Mouse (Mus musculus) lung, embryonic 16.5 days (tissue): ENCODE data around the gene Ano6. TPM values are rescaled to one million over a fixed set of nuclear protein-coding genes. Genes with fewer than 3 reads are reported as not detected.
A peak's percentile ranks its signal among the peaks of the same experiment; 100 is the strongest.

Source experiments
- ATAC-seq: fragments of 200-750 bp; cut with Nextera tagmentation; 2 replicates; pipeline ENCODE4 v1.8.0; 2017; ENCODE audit warnings: low read depth, mild to moderate bottlenecking, moderate library complexity
- H3K27ac ChIP-seq: fragments of 300-500 bp; sonication (generic); 2 replicates; pipeline ENCODE4 v1.5.1; 2014; ENCODE audit warnings: mild to moderate bottlenecking, control low read depth, low read length
- H3K27me3 ChIP-seq: fragments of 300-500 bp; sonication (generic); 2 replicates; pipeline ENCODE4 v1.6.1; 2014; ENCODE audit warnings: low read depth, low read length, mixed read lengths; ENCODE audit not compliant: control insufficient read depth, insufficient read depth
- H3K36me3 ChIP-seq: fragments of 300-500 bp; sonication (generic); 2 replicates; pipeline ENCODE4 v1.6.1; 2014; ENCODE audit warnings: low read length; ENCODE audit not compliant: control insufficient read depth, insufficient read depth
- H3K4me1 ChIP-seq: fragments of 300-500 bp; sonication (generic); replicated peaks from 2 replicates; pipeline ENCODE4 v1.6.1; 2014; ENCODE audit warnings: low read length, mixed read lengths; ENCODE audit not compliant: control insufficient read depth, insufficient read depth
- H3K4me2 ChIP-seq: fragments of 300-500 bp; sonication (generic); 2 replicates; pipeline ENCODE4 v1.6.1; 2014; ENCODE audit warnings: low read depth, low read length, control low read depth
- H3K4me3 ChIP-seq: fragments of 300-500 bp; sonication (generic); 2 replicates; pipeline ENCODE4 v1.5.1; 2014; ENCODE audit warnings: mild to moderate bottlenecking, low read length, control low read depth
- H3K9ac ChIP-seq: fragments of 300-500 bp; sonication (generic); 2 replicates; pipeline ENCODE4 v1.6.1; 2014; ENCODE audit warnings: low read length, control low read depth
- H3K9me3 ChIP-seq: fragments of 300-500 bp; sonication (generic); 2 replicates; pipeline ENCODE4 v1.6.1; 2016; ENCODE audit warnings: low read length; ENCODE audit not compliant: control insufficient read depth
- WGBS: fragments of 180-500 bp; shearing (Covaris S2); extraction: QIAGEN DNeasy Blood & Tissue Kit; methylation state at CpG from one replicate; pipeline ENCODE4 v1.1.7; 2014; 5-methylcytosine and 5-hydroxymethylcytosine counted together
- polyA plus RNA-seq: library from polyadenylated mRNA; unstranded; fragments of >200 nt; fragmentation: Nextera tagmentation; extraction: Ambion mirVana; gene quantifications from 2 replicates; pipeline ENCODE4 v1.2.1, GENCODE M21; 2015

Ano6 gene
- 50.8 and 53.2 TPM in 2 replicates for polyA plus RNA-seq

DNA sequence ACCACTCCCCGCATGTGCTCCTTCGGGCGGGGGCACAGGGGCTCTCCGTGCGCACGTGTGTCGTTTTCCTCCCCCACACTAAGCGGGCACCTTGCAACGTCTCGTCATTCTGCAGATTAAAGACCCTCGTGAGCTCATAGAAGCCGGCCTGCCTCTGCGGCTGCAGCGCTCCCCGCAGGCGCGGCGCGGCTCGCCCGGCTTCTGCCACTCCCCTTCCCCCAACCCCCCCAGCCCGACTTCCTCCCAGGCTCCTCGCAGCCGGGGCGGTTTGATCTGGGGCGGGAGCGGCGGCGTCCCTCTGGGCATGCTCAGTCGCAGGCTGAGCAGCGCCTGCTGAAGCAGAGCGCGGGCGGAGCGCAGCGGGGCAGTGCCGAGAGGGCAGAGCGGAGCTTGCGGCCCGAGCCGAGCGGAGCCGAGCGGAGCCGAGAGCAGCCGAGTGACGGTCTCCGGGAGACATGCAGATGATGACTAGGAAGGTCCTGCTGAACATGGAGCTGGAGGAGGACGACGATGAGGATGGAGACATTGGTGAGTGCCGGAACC, at the start of gene Ano6:
Gene Ano6 (plus strand): TSS at position 315 of the 543 bp plus-strand sequence.
- peak within 1 kb of the TSS; percentile 96 for H3K27ac ChIP-seq
- no peaks in the 10 kb centered on the region for H3K36me3 ChIP-seq
- no peaks in the 10 kb centered on the region for H3K27me3 ChIP-seq
- H3K4me3 ChIP-seq, result peak within 1 kb of the TSS; percentile 86
- peak within 1 kb of the TSS; percentile 83 for H3K4me2 ChIP-seq
- H3K9ac ChIP-seq, result peak within 1 kb of the TSS; percentile 96
- 0% methylated on average over 51 of the region's 51 CpGs for WGBS
- H3K4me1 ChIP-seq, result peaks cover 45% of the 10 kb centered on the region
- peak; percentile 98 for ATAC-seq
- H3K9me3 ChIP-seq, result no peaks in the 10 kb centered on the region

DNA sequence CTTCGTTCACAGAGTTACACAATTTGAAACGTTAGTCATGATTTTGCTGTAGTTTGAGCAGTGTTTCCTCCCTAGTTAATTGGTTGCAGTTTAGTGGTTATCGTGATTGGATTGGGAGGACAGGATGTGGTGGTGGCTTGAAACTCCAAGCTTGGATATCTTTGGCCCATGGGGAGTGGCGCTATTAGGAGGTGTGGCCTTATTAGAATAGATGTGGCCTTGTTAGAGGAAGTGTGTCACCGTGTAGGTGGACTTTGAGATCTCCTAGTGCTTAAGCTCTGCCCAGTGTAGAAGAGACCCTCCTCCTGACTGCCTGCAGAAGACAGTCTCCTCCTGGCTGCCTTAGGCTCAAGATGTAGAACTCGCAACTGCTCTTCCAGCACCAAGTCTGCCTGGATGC, 47.7 kb upstream of the Ano6 start:
- Histone ChIP-seq H3K27me3 (no peaks in the 10 kb centered on the region), H3K4me3 (no peak overlapping the region), H3K27ac (no peak overlapping the region), H3K9me3 (no peaks in the 10 kb centered on the region), H3K36me3 (no peaks in the 10 kb centered on the region), H3K9ac (no peak overlapping the region), H3K4me1 (no peaks in the 10 kb centered on the region), H3K4me2 (no peak overlapping the region)
- no peak for ATAC-seq
- 81% methylated on average over 6 of the region's 6 CpGs for WGBS

DNA sequence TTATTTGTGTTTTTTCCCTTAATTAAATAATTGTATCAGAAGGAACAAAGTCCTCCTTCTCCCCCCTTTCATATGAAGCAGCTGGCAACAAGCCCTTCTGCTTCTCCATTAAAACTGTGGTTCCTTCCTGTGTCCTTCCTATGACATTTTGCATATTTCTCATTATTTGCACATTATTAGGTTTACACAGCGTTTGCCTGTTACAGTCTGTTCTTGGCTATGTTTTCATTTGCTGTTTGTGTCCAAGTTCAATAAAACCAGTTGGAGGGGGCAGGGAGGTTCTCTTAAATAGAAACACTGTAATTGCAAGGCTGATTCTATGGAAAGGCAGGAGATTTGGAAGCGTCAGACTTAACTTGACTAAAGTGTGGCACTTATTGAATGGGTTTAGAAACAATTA, 46.8 kb upstream of the Ano6 start:
- no peak overlapping the region for H3K27ac ChIP-seq
- H3K4me2 ChIP-seq, result no peak overlapping the region
- no peaks in the 10 kb centered on the region for H3K36me3 ChIP-seq
- ATAC-seq, result no peak
- H3K9me3 ChIP-seq, result no peaks in the 10 kb centered on the region
- no peak overlapping the region for H3K9ac ChIP-seq
- no peaks in the 10 kb centered on the region for H3K4me1 ChIP-seq
- no peaks in the 10 kb centered on the region for H3K27me3 ChIP-seq
- 51% methylated on average over 2 of the region's 2 CpGs for WGBS
- H3K4me3 ChIP-seq, result no peak overlapping the region

DNA sequence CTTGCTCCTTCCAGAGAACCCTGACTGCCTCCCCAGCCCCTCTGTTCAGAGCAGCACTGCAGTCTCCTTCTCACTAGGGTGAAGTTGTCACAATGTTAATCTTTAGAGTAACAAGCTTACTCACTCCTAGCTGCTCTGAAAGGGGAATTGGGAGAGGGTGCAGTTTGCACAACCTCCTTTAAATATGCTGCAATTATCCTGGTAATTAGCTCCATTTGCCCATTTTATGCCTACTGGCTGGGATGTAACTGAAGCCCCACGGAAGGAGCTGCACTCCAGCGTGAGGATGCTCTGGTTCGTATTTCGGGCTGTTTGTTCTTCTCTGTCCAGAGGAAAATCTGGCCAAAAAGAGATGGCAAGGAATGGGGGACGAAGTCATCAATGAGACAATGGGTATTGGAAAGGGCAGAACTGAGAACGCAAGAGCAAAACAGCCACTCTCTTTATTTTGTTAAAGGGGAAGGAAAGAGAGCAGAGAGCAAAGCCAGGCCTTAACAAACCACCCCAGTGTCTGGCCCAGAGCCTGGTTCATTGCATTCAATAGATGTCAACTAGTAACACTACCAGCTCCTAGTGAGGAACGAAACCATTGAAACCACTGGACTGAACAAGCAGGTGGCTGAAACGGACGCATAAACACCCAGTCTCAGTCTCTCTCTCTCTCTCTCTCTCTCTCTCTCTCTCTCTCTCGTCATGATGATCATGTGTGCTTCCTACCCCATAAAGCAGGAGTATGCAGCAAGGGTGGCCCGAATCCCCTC, 45.1 kb upstream of the Ano6 start:
- ATAC-seq, result no peak
- H3K36me3 ChIP-seq, result no peaks in the 10 kb centered on the region
- H3K9ac ChIP-seq, result no peak overlapping the region

DNA sequence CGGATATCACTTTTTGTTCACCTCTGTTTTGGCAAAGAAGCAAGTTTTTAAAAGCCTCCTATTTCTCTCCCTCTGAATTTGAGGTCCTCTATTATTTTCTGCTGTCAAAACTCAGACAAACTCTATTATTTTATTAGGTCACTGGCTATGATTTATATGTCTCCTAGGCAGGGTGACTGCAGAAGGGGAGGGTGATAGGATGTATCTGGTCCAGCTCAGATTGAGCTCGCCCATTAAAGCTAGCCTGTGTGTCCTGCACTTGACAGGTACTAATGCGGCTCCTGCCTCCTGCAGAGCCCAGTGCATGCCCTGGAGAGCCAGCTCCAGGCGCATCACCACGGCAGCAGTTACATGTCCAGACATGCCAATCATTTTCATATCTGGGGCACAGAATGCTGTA, 44.1 kb upstream of the Ano6 start:
- H3K9ac ChIP-seq, result no peak overlapping the region
- H3K4me2 ChIP-seq, result no peak overlapping the region
- H3K36me3 ChIP-seq, result no peaks in the 10 kb centered on the region
- H3K4me3 ChIP-seq, result no peak overlapping the region
- WGBS, result 57% methylated on average over 5 of the region's 5 CpGs
- ATAC-seq, result no peak
- no peaks in the 10 kb centered on the region for H3K9me3 ChIP-seq
- no peaks in the 10 kb centered on the region for H3K4me1 ChIP-seq
- H3K27me3 ChIP-seq, result no peaks in the 10 kb centered on the region
- H3K27ac ChIP-seq, result no peak overlapping the region

More for the DNA sequence above, 45.1 kb upstream of the Ano6 start:
- H3K4me1 ChIP-seq, result no peaks in the 10 kb centered on the region
- H3K27me3 ChIP-seq, result no peaks in the 10 kb centered on the region
- H3K4me2 ChIP-seq, result no peak overlapping the region
- H3K9me3 ChIP-seq, result no peaks in the 10 kb centered on the region
- H3K27ac ChIP-seq, result no peak overlapping the region
- H3K4me3 ChIP-seq, result no peak overlapping the region
- 76% methylated on average over 11 of the region's 11 CpGs for WGBS

DNA sequence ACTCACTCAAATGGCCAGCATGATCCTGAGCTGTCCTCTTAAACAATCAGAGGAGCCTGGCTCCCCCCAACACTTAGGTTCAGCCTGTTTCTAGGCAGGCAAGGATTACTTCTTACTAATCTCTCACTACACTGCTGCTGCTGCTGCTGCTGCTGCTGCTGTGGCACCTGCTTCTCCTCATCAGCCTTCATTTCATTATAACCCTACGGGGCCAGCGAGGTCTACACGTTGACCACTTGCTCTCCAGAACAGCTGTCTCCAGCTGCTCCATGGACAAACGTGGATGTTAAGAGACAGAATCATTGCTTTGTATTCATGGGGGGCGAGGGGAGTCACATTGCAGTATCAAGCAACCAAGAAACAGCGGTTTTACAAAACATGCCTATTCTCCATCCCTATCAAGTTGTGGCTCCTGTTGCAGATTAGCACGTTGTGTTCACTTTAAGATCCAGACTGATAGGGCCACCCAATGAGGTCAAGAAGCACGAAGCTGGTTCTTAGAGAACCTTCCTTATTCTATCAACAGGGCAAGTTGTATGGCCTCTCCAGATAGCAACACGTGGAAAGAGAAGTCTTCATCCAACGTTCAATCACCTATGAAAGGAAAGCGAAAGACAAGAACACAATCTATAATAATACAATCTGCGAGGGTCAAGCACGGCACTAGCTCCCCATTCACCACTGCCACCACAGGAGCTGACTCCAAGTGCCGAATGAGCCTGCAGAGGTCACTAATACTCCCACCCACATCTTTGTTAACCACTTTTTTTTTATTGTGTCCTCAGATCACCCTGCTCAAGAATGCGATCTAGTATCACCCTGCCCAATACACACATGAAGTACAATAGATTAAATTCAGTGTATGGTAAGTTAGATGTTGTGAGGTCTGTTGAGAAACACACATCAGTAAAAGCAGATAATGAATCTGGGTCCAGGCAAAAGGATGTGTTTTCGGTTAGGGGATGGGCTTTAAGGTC, 43.4 kb upstream of the Ano6 start:
- 75% methylated on average over 16 of the region's 16 CpGs for WGBS
- H3K9ac ChIP-seq, result no peak overlapping the region
- no peaks in the 10 kb centered on the region for H3K27me3 ChIP-seq
- H3K9me3 ChIP-seq, result no peaks in the 10 kb centered on the region
- H3K27ac ChIP-seq, result no peak overlapping the region
- H3K4me3 ChIP-seq, result no peak overlapping the region
- no peak for ATAC-seq
- no peaks in the 10 kb centered on the region for H3K36me3 ChIP-seq
- no peaks in the 10 kb centered on the region for H3K4me1 ChIP-seq
- H3K4me2 ChIP-seq, result no peak overlapping the region

DNA sequence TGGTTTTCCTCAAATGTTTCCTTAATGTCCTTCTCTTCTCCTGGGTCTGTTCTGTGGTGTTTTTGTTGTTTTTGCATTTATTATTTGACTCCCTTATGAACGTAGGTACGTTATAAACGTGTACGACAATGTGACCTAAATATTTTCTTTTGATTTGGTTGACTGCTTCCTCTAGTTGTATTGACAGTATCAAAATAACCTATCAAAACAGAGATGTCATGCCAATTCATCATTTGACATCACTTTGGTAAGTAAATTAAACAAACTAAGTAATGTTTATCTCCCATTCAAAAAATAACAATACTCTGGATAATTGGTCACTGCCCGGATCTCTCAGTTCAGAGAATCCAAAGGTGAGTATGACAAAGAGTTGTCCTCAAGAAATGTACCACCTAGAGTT, 41.4 kb upstream of the Ano6 start:
- Histone ChIP-seq H3K27ac (no peak overlapping the region), H3K9me3 (no peaks in the 10 kb centered on the region), H3K36me3 (no peaks in the 10 kb centered on the region), H3K4me3 (no peak overlapping the region), H3K27me3 (no peaks in the 10 kb centered on the region), H3K4me2 (no peak overlapping the region), H3K4me1 (no peaks in the 10 kb centered on the region), H3K9ac (no peak overlapping the region)
- no peak for ATAC-seq
- 56% methylated on average over 5 of the region's 5 CpGs for WGBS

DNA sequence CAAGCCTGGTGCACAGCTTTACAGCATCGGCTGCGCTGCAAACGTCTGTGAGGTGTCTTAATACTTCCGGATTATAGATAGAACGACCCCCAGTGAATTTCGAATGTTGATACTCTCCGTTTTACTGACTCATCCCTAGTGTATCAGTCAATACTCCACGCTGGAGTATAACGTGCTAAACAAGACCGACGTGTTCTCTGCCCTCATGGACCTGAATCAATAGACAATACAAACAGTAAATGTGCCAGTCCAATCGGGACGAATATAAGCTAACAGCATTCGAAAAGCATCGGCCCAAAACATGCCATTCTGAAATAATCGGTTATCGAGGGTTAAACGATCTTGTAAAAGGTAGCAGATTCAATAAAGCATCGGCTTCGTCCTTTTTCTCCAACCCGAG, 40.6 kb upstream of the Ano6 start:
- ATAC-seq, result no peak
- Histone ChIP-seq H3K4me3 (no peak overlapping the region), H3K4me1 (no peaks in the 10 kb centered on the region), H3K27ac (no peak overlapping the region), H3K27me3 (no peaks in the 10 kb centered on the region), H3K9ac (no peak overlapping the region), H3K36me3 (no peaks in the 10 kb centered on the region), H3K4me2 (no peak overlapping the region), H3K9me3 (no peaks in the 10 kb centered on the region)
- WGBS, result 71% methylated on average over 21 of the region's 21 CpGs
